Mouse (Mus musculus) Patski (cell line): ENCODE data around the gene Kif14. TPM values are rescaled to one million over a fixed set of nuclear protein-coding genes. Genes with fewer than 3 reads are reported as not detected.

Source experiments
- ATAC-seq: fragments of 100-300 bp; one replicate; pipeline ENCODE4 v1.8.0; 2021
- CTCF ChIA-PET: fragments of 350-600 bp; sonication (Branson Sonifier 250); formaldehyde crosslinking; loops from one replicate; lab custom pipeline; 2022; ENCODE audit warnings: inconsistent platforms; lab: Charles Lee
- POLR2A ChIA-PET: fragments of 350-600 bp; sonication (Branson Sonifier 250); formaldehyde crosslinking; loops from one replicate; lab custom pipeline; 2022; ENCODE audit warnings: antibody characterized with exemption, inconsistent platforms; lab: Charles Lee
- DNase-seq: peaks from one replicate; pipeline ENCODE4 v3.0.0-alpha.2; 2011; ENCODE audit warnings: low read depth, low spot score
- H3K27me3 ChIP-seq: fragments of 371-371 bp; one replicate; pipeline ENCODE4 v1.5.1; 2021
- CTCF ChIP-seq: fragments of 100-300 bp; IDR thresholded peaks from one replicate; pipeline ENCODE4 v1.5.1; 2021
- in situ Hi-C: fragments of 300-500 bp; cut with MboI; formaldehyde crosslinking; loops from 3 replicates; pipeline ENCODE4 v1.11.1; 2018; ENCODE audit warnings: low pct_unique_long_range_greater_than_20kb, mixed read lengths
- polyA plus RNA-seq: library from polyadenylated mRNA; unstranded; gene quantifications from one replicate; pipeline ENCODE4 v1.2.3, GENCODE M21; 2021

Gene Kif14
- polyA plus RNA-seq, 1 experiment from 2014 or later, result 5.6 TPM

DNA sequence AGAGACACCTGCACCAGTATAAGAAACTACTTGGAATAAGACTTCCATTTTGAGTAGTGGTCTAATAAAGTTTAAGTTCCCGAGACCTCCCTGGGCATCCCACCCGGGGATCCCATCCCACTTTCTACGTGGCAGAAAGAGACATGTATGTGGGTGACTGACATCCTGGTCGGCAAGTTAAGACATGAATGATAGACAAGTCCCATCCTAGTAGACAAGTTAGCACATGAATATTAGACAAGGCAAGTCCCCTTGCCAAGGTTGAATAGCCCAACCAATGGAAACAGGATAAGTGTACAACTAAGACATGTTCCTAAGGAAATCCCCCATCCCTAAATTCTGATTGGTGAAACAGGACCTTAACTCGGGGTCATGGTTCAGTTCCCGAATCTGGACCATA lies 16.6 kb upstream of the Kif14 start:
- ATAC-seq, result no peak
- H3K27me3 ChIP-seq, result no peaks in the 10 kb centered on the region
- in situ Hi-C loops, result no loop called here
- TF ChIP-seq CTCF, result no peak
- CTCF ChIA-PET, result no interaction called here
- no peak for DNase-seq
- POLR2A ChIA-PET, result no interaction called here

DNA sequence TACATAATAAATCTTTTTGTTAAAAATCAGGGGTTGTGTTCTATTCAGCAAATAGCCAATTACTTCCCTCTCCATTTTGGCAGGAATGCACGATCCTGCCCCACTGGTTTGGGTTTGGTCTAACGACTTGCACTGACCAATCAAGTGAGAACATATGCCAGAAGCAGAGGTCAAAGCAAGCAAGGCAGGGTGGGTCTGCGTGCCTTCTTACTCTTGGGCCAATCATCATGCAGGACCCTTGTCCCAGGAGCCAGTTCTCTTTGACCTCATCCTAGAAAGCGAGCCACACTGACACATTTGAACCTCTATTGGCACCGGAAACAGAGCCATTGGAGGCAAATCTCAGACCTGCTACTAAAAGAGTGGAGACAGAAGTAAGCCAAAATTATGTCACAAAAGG lies 15.9 kb upstream of the Kif14 start:
- H3K27me3 ChIP-seq, result no peaks in the 10 kb centered on the region
- ATAC-seq (no peak), DNase-seq (no peak)
- TF ChIP-seq CTCF, result no peak
- ChIA-PET CTCF (no interaction called here), POLR2A (no interaction called here)
- in situ Hi-C loops, result no loop called here

GRCm38 (mm10) chr1:136452421-136452820 lies 13.7 kb upstream of the Kif14 start:
- TF ChIP-seq CTCF, result no peak
- no peak for DNase-seq
- ATAC-seq, result no peak
- no peaks in the 10 kb centered on the region for H3K27me3 ChIP-seq
- POLR2A ChIA-PET, result no interaction called here
- in situ Hi-C loops, result no loop called here
- CTCF ChIA-PET, result interaction anchor here (1.3 kb wide), 1 partner anchor 10 kb away, joined by 3 read pairs; no protein-coding TSS in a partner anchor

GRCm38 (mm10) chr1:136455756-136456585 lies 10.2 kb upstream of the Kif14 start:
- in situ Hi-C loops, result no loop called here

DNA sequence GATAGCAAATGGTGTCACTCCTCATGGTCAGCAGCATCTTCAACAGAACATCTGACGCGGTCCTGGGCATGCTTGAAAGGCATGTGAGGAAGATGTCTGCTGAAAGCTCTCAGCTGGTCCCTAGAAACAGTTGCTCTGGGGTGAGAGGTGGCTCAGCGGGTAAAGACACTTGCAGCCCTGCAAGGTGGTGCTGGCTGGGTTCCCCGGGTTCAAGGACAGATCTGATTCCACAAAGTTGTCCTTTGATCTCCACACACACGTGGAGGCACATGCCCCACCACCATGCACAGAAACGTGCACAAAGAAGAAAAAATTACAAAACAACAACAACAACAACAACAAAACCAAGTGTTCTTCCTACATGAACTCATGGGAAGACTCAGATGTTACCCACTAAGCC lies 9.4 kb upstream of the Kif14 start:
- no peak for ATAC-seq
- CTCF ChIA-PET, result interaction anchor here (1.4 to 1.5 kb wide), 2 partner anchors 9 to 151 kb away, joined by 3 read pairs; partner anchors contain the start of gene Kif14
- in situ Hi-C loops, result no loop called here
- H3K27me3 ChIP-seq, result no peaks in the 10 kb centered on the region
- DNase-seq, result no peak
- no peak for TF ChIP-seq CTCF
- POLR2A ChIA-PET, result no interaction called here

More at GRCm38 (mm10) chr1:136455756-136456585, 10.2 kb upstream of the Kif14 start:
- no peak for DNase-seq
- CTCF ChIA-PET, result interaction anchor here (1.3 to 1.6 kb wide), 4 partner anchors 10 to 286 kb away, joined by 3 to 4 read pairs (median 3); partner anchors contain the start of gene Kif14
- ATAC-seq, result no peak
- POLR2A ChIA-PET, result interaction anchor here (0.9 kb wide), 1 partner anchor 15 kb away, joined by 3 read pairs; no protein-coding TSS in a partner anchor
- no peak for TF ChIP-seq CTCF
- no peaks in the 10 kb centered on the region for H3K27me3 ChIP-seq

- ATAC-seq, result no peak
- no peaks in the 10 kb centered on the region for H3K27me3 ChIP-seq
- CTCF ChIA-PET, result interaction anchor here (1.5 to 2.0 kb wide), 2 partner anchors 19 to 166 kb away, joined by 3 to 7 read pairs; no protein-coding TSS in a partner anchor
- DNase-seq, result no peak
- TF ChIP-seq CTCF, result no peak
- in situ Hi-C loops, result no loop called here
- POLR2A ChIA-PET, result no interaction called here
These were observed 8.7 kb upstream of the Kif14 start for GRCm38 (mm10) chr1:136457403-136457802.

GRCm38 (mm10) chr1:136458691-136459245 lies 7.4 kb upstream of the Kif14 start:
- H3K27me3 ChIP-seq, result no peaks in the 10 kb centered on the region
- ATAC-seq (no peak), DNase-seq (no peak)
- in situ Hi-C loops, result no loop called here
- ChIA-PET POLR2A (interaction anchor here (0.6 kb wide), 3 partner anchors 14 to 209 kb away, joined by 3 read pairs; no protein-coding TSS in a partner anchor), CTCF (interaction anchor here (0.7 to 2.0 kb wide), 7 partner anchors 17 to 289 kb away, joined by 3 to 7 read pairs (median 3); no protein-coding TSS in a partner anchor)
- peak; percentile 80 for TF ChIP-seq CTCF

DNA sequence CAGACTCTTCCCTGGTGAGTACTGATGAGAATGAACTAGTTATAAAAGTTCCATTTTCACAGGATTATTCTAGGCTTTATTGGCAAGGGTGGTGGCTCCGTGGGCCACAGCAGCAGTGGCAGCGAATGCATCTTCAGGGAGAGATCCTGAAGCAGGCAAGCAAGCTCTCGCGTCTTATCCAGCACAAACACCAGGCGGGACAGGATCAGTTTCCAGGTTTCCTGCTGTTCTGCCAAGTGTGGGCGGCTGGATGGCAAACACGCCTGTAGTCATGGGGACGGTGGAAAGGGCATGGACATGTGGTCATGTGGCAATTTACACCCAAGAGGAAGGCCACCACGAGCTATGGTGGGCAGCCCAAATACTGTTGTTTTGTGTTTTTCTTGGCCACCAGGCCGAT lies 3.7 kb upstream of the Kif14 start:
- no peak for DNase-seq
- POLR2A ChIA-PET, result no interaction called here
- in situ Hi-C loops, result loop anchor here (5.0 kb wide), 2 partner anchors 160 to 290 kb away; no protein-coding TSS in a partner anchor
- no peak for ATAC-seq
- CTCF ChIA-PET, result interaction anchor here (1.1 to 2.2 kb wide), 2 partner anchors 10 to 294 kb away, joined by 3 to 4 read pairs; no protein-coding TSS in a partner anchor
- no peak for TF ChIP-seq CTCF
- H3K27me3 ChIP-seq, result no peaks in the 10 kb centered on the region

- no peak for DNase-seq
- POLR2A ChIA-PET, result no interaction called here
- in situ Hi-C loops, result no loop called here
- no peak for ATAC-seq
- no peak for TF ChIP-seq CTCF
- H3K27me3 ChIP-seq, result no peaks in the 10 kb centered on the region
- CTCF ChIA-PET, result interaction anchor here (0.7 to 2.1 kb wide), 3 partner anchors 9 to 297 kb away, joined by 3 to 7 read pairs (median 4); no protein-coding TSS in a partner anchor
These were observed 975 bp upstream of the Kif14 start for GRCm38 (mm10) chr1:136465168-136465567.

DNA sequence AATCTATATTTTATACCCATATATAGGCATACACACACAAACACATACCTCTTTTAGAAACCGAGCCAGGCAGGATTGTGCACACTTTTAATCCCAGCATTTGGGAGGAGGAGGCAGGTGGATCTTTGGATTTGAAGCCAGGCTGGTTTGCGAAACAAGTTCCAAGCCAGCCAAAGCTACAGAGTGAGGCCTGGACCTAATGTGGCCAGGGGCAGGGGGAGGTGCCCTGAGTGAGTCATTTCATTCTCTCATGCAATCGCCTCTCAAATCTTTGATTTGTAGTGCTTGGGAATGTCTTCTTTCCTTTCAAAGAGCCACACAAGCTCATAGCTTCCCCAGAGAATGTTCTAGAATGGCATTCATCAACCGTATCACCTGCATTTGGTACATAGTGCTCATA lies 3.3 kb downstream of the Kif14 start:
- CTCF ChIA-PET, result interaction anchor here (0.8 to 1.2 kb wide), 2 partner anchors 29 to 52 kb away, joined by 3 read pairs; no protein-coding TSS in a partner anchor
- no peak for TF ChIP-seq CTCF
- in situ Hi-C loops, result no loop called here
- H3K27me3 ChIP-seq, result no peaks in the 10 kb centered on the region
- POLR2A ChIA-PET, result no interaction called here
- DNase-seq, result no peak
- ATAC-seq, result no peak
